Mouse (Mus musculus) Muller cell, postnatal 12 days (primary cell): ENCODE results near the gene Gm3383.
"Not testable (repeated sequence)": the region's sequence is repeated elsewhere in the genome, so short reads cannot be mapped to it uniquely, and the experiment has no call there.

Experiments used
- DNase-seq: peaks from one replicate; pipeline ENCODE4 v3.0.0-alpha.2; 2015; ENCODE audit errors: inconsistent ontology term

Gene Gm3383

GRCm38 (mm10) chr14:5807882-5808281 is at the start of gene Gm3383:
Gene Gm3383 (minus strand): TSS chr14:5807982.
- not testable (repeated sequence) for DNase-seq

GRCm38 (mm10) chr14:5855911-5856310 is 48.1 kb upstream of the Gm3383 start:
- not testable (repeated sequence) for DNase-seq

GRCm38 (mm10) chr14:5830229-5830628 is 22.4 kb upstream of the Gm3383 start, which contains the start of gene Gm3424:
Gene Gm3424 (minus strand): TSS chr14:5830329.
- not testable (repeated sequence) for DNase-seq

DNA sequence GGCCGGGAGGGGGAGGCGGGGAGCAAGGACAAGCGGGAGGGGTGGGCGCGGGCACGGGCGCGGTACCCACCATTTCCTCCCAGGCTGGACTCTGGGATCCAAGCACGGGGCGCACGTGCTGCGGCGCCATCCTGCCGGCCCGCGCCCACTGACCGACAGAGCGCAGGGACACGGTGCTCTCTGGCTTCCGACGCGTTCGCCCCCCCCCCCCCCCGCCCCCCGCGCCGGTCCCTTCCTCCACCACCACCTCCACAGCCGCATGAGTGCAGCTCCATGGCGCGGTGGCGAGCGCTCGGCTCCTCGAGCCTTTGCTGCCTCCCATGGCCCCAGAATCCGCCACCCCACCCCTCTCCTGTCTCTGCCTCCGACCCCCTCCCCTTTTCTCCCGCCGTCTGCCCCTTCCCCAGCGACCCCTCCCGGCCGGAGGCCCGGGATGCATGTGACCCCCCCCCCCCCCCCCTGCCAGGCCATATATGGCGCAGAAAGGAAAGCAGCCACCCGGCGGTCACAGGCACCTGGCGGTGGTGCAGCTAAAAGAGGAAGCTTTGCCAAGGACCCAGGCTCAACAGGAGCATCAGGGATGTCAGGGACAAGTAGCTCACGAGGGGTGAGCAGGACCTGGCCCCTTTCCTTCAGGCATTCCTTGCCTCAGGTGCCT is 5.0 kb upstream of the Gm3383 start:
- DNase-seq: not testable (repeated sequence)

DNA sequence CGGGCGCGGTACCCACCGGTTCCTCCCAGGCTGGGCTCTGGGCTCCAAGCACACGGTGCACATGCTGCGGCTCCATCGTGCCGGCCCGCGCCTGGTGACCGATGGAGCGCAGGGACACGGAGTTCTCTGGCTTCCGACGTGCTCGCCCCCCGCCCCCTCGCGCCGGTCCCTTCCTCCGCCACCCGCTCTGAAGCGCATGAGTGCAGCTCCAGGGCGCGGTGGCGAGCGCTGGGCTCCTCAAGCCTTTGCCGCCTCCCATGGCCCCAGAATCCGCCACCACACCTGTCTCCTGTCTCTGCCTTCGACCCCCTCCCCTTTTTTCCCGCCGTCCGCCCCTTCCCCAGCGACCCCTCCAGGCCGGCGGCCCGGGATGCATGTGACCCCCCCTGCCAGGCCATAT is 66.3 kb downstream of the Gm3383 start, which contains the start of gene Gm3373:
Gm3373 (minus strand) TSS at position 101 of the 400 bp plus-strand sequence.
- not testable (repeated sequence) for DNase-seq

DNA sequence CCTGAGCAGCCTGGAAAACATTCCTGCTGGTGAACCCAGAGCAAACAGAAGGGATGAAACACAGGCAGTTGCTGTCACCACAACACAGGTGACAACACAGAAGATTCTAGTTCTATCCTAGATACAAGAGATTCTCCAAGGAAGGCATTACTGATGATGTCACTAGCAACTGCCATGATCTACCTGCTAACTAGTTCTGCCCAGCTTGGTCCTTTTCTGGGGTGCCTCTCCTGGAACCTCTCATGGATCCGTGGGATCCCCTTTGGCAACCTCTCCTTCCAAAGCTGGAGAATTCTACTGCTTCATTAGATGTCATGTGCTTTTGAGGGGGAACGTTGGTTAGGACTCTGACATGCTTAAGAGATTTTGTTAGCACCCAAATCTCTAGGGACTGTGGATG is 120.4 kb downstream of the Gm3383 start, which contains the start of gene Gm9603:
Gm9603 (minus strand) TSS at position 101 of the 400 bp plus-strand sequence.
- DNase-seq: not testable (repeated sequence)

- not testable (repeated sequence) for DNase-seq
These were observed 174.9 kb downstream of the Gm3383 start, which contains the start of gene Gm8265 for GRCm38 (mm10) chr14:5632928-5633327. Gene Gm8265 (minus strand): TSS chr14:5633028.
